Mouse (Mus musculus): ENCODE results near the gene Pkd1l2. TPM values are rescaled to one million over a fixed set of nuclear protein-coding genes. Genes with fewer than 3 reads are reported as not detected.

Gene Pkd1l2
- polyA plus RNA-seq, 1 experiment from 2014 or later: not detected

DNA sequence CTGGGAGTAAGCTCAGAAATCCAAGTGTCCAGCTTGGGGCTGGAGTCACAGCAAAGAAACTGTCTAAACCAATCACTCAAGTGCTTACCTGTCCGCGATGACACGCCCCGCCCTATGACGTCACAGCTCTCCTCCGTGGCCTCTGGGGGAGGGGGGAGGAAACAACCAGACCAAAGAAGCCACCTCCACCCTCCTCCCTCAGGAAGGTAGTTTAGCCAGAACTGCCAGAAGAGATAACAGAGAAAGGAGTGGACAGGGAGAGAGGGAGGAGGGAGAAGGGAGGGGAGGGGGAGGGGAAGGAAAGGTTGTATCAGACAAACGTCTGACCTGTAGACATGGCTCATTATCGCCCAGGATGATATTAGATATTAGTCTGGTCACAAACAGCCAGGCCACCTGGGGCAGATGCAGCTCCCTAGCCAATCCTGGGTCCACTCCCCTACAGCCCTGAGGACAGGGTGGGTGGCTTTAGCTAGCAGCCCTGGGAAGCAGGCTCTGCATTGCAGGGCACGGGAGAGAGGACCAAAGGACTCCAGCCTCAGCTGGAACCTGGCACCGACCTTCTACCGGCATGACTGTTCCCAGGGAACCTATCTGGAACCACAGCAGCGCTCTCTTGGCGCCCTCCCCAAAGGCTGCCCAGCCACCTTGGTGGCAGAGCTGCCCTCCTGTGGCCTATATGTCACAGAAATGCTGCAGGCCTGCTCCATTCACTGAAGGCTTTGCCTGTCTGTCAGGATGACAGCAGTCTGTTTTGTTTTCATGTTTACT, 33.6 kb upstream of the Pkd1l2 start:
- peak; percentile 38 for DNase-seq (ENCODE audit: low spot score)
- H3K27ac ChIP-seq (replicated peaks; ENCODE audit: low read depth, low read length): no peak overlapping the region

GRCm38 (mm10) chr8:117115094-117115493, 32.8 kb upstream of the Pkd1l2 start:
- WGBS: 44% methylated on average over 6 of the region's 6 CpGs

More for the DNA sequence above, 33.6 kb upstream of the Pkd1l2 start:
- Histone ChIP-seq H3K9ac (ENCODE audit: low read length) (no peak overlapping the region), H3K9me3 (ENCODE audit: control insufficient read depth, low read length) (no peaks in the 10 kb centered on the region), H3K4me3 (ENCODE audit: low read depth, low read length) (no peak overlapping the region), H3K4me1 (ENCODE audit: control insufficient read depth, insufficient read depth, low read length) (peaks cover 4% of the 10 kb centered on the region; the same call in 1 of the 2 replicates), H3K4me2 (ENCODE audit: low read depth, severe bottlenecking) (no peak overlapping the region; the same call in 1 of the 2 replicates), H3K27me3 (ENCODE audit: control insufficient read depth, insufficient read depth, low read length) (no peaks in the 10 kb centered on the region), H3K36me3 (ENCODE audit: control insufficient read depth, insufficient read depth, low read length) (no peaks in the 10 kb centered on the region)
- no peak for ATAC-seq (ENCODE audit: insufficient number of reproducible peaks, low FRiP score, low TSS enrichment, low read depth)
- WGBS: 15% methylated on average over 13 of the region's 13 CpGs

GRCm38 (mm10) chr8:117112261-117112660, 30.0 kb upstream of the Pkd1l2 start:
- Histone ChIP-seq H3K4me2 (ENCODE audit: low read depth, severe bottlenecking) (no peak overlapping the region), H3K27me3 (ENCODE audit: control insufficient read depth, insufficient read depth, low read length) (no peaks in the 10 kb centered on the region), H3K4me1 (ENCODE audit: control insufficient read depth, insufficient read depth, low read length) (peaks cover 4% of the 10 kb centered on the region; the same call in 1 of the 2 replicates), H3K9ac (ENCODE audit: low read length) (no peak overlapping the region), H3K9me3 (ENCODE audit: control insufficient read depth, low read length) (no peaks in the 10 kb centered on the region), H3K36me3 (ENCODE audit: control insufficient read depth, insufficient read depth, low read length) (no peaks in the 10 kb centered on the region), H3K4me3 (ENCODE audit: low read depth, low read length) (no peak overlapping the region), H3K27ac (replicated peaks; ENCODE audit: low read depth, low read length) (no peak overlapping the region)
- 66% methylated on average over 8 of the region's 8 CpGs for WGBS
- ATAC-seq (ENCODE audit: insufficient number of reproducible peaks, low FRiP score, low TSS enrichment, low read depth) (0 out of 2 replicates have a peak, but pooled peaks have one; percentile 6), DNase-seq (ENCODE audit: low spot score) (no peak)

More at GRCm38 (mm10) chr8:117115094-117115493, 32.8 kb upstream of the Pkd1l2 start:
- DNase-seq (ENCODE audit: low spot score) (no peak), ATAC-seq (ENCODE audit: insufficient number of reproducible peaks, low FRiP score, low TSS enrichment, low read depth) (no peak)
- H3K27me3 ChIP-seq (ENCODE audit: control insufficient read depth, insufficient read depth, low read length): no peaks in the 10 kb centered on the region
- no peak overlapping the region for H3K4me2 ChIP-seq (ENCODE audit: low read depth, severe bottlenecking)
- no peak overlapping the region for H3K4me3 ChIP-seq (ENCODE audit: low read depth, low read length)
- H3K9ac ChIP-seq (ENCODE audit: low read length): no peak overlapping the region
- H3K4me1 ChIP-seq (ENCODE audit: control insufficient read depth, insufficient read depth, low read length): peaks cover 4% of the 10 kb centered on the region; the same call in 1 of the 2 replicates
- no peak overlapping the region for H3K27ac ChIP-seq (replicated peaks; ENCODE audit: low read depth, low read length)
- no peaks in the 10 kb centered on the region for H3K9me3 ChIP-seq (ENCODE audit: control insufficient read depth, low read length)
- H3K36me3 ChIP-seq (ENCODE audit: control insufficient read depth, insufficient read depth, low read length): no peaks in the 10 kb centered on the region

GRCm38 (mm10) chr8:117111641-117112040, 29.4 kb upstream of the Pkd1l2 start:
- Histone ChIP-seq H3K9me3 (ENCODE audit: control insufficient read depth, low read length) (no peaks in the 10 kb centered on the region), H3K9ac (ENCODE audit: low read length) (no peak overlapping the region), H3K36me3 (ENCODE audit: control insufficient read depth, insufficient read depth, low read length) (no peaks in the 10 kb centered on the region), H3K27me3 (ENCODE audit: control insufficient read depth, insufficient read depth, low read length) (no peaks in the 10 kb centered on the region), H3K27ac (replicated peaks; ENCODE audit: low read depth, low read length) (no peak overlapping the region), H3K4me2 (ENCODE audit: low read depth, severe bottlenecking) (no peak overlapping the region), H3K4me3 (ENCODE audit: low read depth, low read length) (no peak overlapping the region), H3K4me1 (ENCODE audit: control insufficient read depth, insufficient read depth, low read length) (peaks cover 4% of the 10 kb centered on the region; the same call in 1 of the 2 replicates)
- DNase-seq (ENCODE audit: low spot score) (no peak), ATAC-seq (ENCODE audit: insufficient number of reproducible peaks, low FRiP score, low TSS enrichment, low read depth) (no peak)
- WGBS: 85% methylated on average over 3 of the region's 3 CpGs

DNA sequence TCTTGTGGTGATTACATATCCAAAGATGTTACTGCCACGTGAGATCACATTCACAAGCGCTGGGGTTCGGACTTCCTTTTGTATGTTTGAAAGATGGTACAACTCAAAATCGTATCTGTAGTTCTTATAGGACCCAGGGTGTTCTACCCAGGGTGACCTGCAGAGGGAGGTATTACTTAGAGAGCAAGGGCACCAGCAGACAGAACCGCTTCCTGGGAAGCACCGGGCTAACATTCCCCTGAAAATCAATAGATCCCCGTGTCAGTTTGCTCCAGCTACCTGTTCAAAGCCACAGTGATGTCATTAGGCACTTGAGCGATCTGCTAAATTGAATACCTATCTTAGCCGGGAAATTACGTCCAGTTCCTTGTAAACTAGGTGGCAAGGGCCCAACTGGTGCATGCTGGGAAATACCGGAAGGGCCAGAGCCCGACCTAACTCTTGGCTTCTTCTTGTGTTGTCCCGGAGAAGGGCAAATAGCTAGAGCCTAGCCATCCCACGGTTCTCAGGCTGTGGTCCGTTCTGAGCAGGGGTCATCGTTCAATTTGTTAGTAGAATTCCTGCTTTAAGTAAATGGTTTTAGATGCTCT, 27.6 kb upstream of the Pkd1l2 start:
- ATAC-seq (ENCODE audit: insufficient number of reproducible peaks, low FRiP score, low TSS enrichment, low read depth) (no peak), DNase-seq (ENCODE audit: low spot score) (peak; percentile 52)
- no peak overlapping the region for H3K4me2 ChIP-seq (ENCODE audit: low read depth, severe bottlenecking)
- no peak overlapping the region for H3K9ac ChIP-seq (ENCODE audit: low read length)
- no peaks in the 10 kb centered on the region for H3K27me3 ChIP-seq (ENCODE audit: control insufficient read depth, insufficient read depth, low read length)
- 53% methylated on average over 16 of the region's 16 CpGs for WGBS
- H3K4me3 ChIP-seq (ENCODE audit: low read depth, low read length): no peak overlapping the region
- H3K9me3 ChIP-seq (ENCODE audit: control insufficient read depth, low read length): no peaks in the 10 kb centered on the region
- H3K27ac ChIP-seq (replicated peaks; ENCODE audit: low read depth, low read length): no peak overlapping the region
- no peaks in the 10 kb centered on the region for H3K36me3 ChIP-seq (ENCODE audit: control insufficient read depth, insufficient read depth, low read length)
- 0 out of 2 replicates have a peak, but pooled peaks cover 4% of the 10 kb centered on the region for H3K4me1 ChIP-seq (ENCODE audit: control insufficient read depth, insufficient read depth, low read length)

DNA sequence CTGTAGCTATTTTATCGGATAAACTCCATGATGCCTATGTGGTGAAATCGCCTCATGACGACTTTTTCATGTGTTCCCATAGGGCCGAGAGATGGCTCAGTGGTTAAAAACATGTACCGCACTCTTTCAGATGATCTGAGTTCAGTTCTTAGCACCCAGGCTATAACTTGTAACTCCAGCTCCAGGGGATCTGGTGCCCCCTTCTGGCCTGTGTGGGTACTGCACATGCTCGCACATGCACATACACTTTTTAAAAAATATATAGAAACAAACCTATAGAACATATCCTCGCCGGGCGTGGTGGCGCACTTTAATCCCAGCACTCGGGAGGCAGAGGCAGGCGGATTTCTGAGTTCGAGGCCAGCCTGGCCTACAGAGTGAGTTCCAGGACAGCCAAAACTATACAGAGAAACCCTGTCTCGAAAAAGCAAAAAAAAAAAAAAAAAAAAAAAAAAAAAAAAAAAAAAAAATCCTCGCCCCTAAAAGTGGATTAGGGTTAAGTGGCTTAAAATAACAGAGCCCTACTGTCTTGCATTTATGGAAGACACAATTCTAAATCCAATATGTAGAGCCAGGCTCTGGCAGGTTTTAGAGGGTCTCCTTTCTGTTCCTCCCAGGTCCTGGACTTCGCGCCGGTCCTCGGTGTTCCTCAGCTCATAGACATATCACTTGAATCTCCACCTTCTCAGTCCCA, 26.9 kb upstream of the Pkd1l2 start:
- H3K36me3 ChIP-seq (ENCODE audit: control insufficient read depth, insufficient read depth, low read length): no peaks in the 10 kb centered on the region
- H3K9ac ChIP-seq (ENCODE audit: low read length): no peak overlapping the region
- DNase-seq (ENCODE audit: low spot score) (no peak), ATAC-seq (ENCODE audit: insufficient number of reproducible peaks, low FRiP score, low TSS enrichment, low read depth) (no peak)
- no peaks in the 10 kb centered on the region for H3K9me3 ChIP-seq (ENCODE audit: control insufficient read depth, low read length)
- no peak overlapping the region for H3K27ac ChIP-seq (replicated peaks; ENCODE audit: low read depth, low read length)
- H3K4me3 ChIP-seq (ENCODE audit: low read depth, low read length): no peak overlapping the region
- H3K27me3 ChIP-seq (ENCODE audit: control insufficient read depth, insufficient read depth, low read length): no peaks in the 10 kb centered on the region
- no peak overlapping the region for H3K4me2 ChIP-seq (ENCODE audit: low read depth, severe bottlenecking)
- 0 out of 2 replicates have a peak, but pooled peaks cover 4% of the 10 kb centered on the region for H3K4me1 ChIP-seq (ENCODE audit: control insufficient read depth, insufficient read depth, low read length)
- 90% methylated on average over 19 of the region's 19 CpGs for WGBS

DNA sequence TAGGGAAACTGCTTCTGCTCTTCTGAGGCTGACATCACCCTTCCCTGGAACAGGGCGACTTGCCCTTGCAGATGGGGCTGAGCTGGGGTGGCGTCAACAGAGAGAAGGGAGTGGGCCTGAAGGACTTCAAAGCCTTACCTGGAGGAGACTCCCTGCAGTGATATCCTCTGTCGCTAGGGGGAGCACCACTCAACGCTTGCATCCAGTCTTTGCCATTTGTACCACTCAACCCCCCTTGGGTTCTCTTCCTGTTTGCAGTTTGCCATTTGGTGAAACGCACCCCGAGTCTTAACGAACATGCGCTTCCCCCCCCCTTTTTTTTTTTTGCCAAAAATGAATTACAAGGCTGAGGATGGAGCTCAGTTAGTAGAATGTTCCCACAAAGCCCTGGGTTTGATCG, 25.3 kb upstream of the Pkd1l2 start:
- peak; percentile 86 for DNase-seq (ENCODE audit: low spot score)
- Histone ChIP-seq H3K4me1 (ENCODE audit: control insufficient read depth, insufficient read depth, low read length) (0 out of 2 replicates have a peak, but pooled peaks cover 4% of the 10 kb centered on the region), H3K36me3 (ENCODE audit: control insufficient read depth, insufficient read depth, low read length) (no peaks in the 10 kb centered on the region), H3K4me3 (ENCODE audit: low read depth, low read length) (no peak overlapping the region), H3K27ac (replicated peaks; ENCODE audit: low read depth, low read length) (no peak overlapping the region), H3K27me3 (ENCODE audit: control insufficient read depth, insufficient read depth, low read length) (no peaks in the 10 kb centered on the region), H3K9me3 (ENCODE audit: control insufficient read depth, low read length) (no peaks in the 10 kb centered on the region), H3K4me2 (ENCODE audit: low read depth, severe bottlenecking) (no peak overlapping the region), H3K9ac (ENCODE audit: low read length) (no peak overlapping the region)
- WGBS: 7% methylated on average over 9 of the region's 9 CpGs
- ATAC-seq (ENCODE audit: insufficient number of reproducible peaks, low FRiP score, low TSS enrichment, low read depth): no peak

- H3K9me3 ChIP-seq (ENCODE audit: control insufficient read depth, low read length): no peaks in the 10 kb centered on the region
- no peak overlapping the region for H3K27ac ChIP-seq (replicated peaks; ENCODE audit: low read depth, low read length)
- no peaks in the 10 kb centered on the region for H3K36me3 ChIP-seq (ENCODE audit: control insufficient read depth, insufficient read depth, low read length)
- H3K9ac ChIP-seq (ENCODE audit: low read length): no peak overlapping the region
- 67% methylated on average over 11 of the region's 11 CpGs for WGBS
- H3K4me3 ChIP-seq (ENCODE audit: low read depth, low read length): no peak overlapping the region
- ATAC-seq (ENCODE audit: insufficient number of reproducible peaks, low FRiP score, low TSS enrichment, low read depth) (no peak), DNase-seq (ENCODE audit: low spot score) (no peak)
- no peak overlapping the region for H3K4me2 ChIP-seq (ENCODE audit: low read depth, severe bottlenecking)
- H3K27me3 ChIP-seq (ENCODE audit: control insufficient read depth, insufficient read depth, low read length): no peaks in the 10 kb centered on the region
- no peaks in the 10 kb centered on the region; the same call in 1 of the 2 replicates for H3K4me1 ChIP-seq (ENCODE audit: control insufficient read depth, insufficient read depth, low read length)
These were observed 15.4 kb upstream of the Pkd1l2 start for GRCm38 (mm10) chr8:117097564-117098191.

Measured in limb, embryonic 11.5 days (tissue).